Mouse (Mus musculus) E14TG2a.4 (cell line): ENCODE data around the gene Cldn3.

Experiments
- CTCF ChIP-seq: conservative IDR thresholded peaks from 2 replicates; pipeline ENCODE4 v1.5.1; 2014; ENCODE audit warnings: low read length
- NANOG ChIP-seq: IDR thresholded peaks from 2 replicates; pipeline ENCODE4 v1.6.1; 2014; ENCODE audit warnings: borderline replicate concordance, low read length, mixed read lengths

GRCm38 (mm10) chr5:134983111-134983510, 2.9 kb upstream of the Cldn3 start:
- no peak for TF ChIP-seq CTCF
- TF ChIP-seq NANOG: no peak
